Mouse (Mus musculus) brain, embryonic 14.5 days (tissue): Measurements from ENCODE around the gene Elmo1.

Source experiments
- CTCF ChIP-seq: fragments of 200-500 bp; IDR thresholded peaks from 2 replicates; pipeline ENCODE4 v1.5.1; 2012; ENCODE audit warnings: inconsistent platforms, mild to moderate bottlenecking, moderate library complexity, borderline replicate concordance; ENCODE audit not compliant: insufficient read depth, insufficient read length; ENCODE audit errors: extremely low read depth
- POLR2A ChIP-seq: fragments of 200-500 bp; IDR thresholded peaks from 2 replicates; pipeline ENCODE4 v1.6.1; 2012; ENCODE audit warnings: mild to moderate bottlenecking, inconsistent platforms, borderline replicate concordance; ENCODE audit not compliant: poor library complexity, insufficient read depth, insufficient read length, severe bottlenecking; ENCODE audit errors: extremely low read depth

DNA sequence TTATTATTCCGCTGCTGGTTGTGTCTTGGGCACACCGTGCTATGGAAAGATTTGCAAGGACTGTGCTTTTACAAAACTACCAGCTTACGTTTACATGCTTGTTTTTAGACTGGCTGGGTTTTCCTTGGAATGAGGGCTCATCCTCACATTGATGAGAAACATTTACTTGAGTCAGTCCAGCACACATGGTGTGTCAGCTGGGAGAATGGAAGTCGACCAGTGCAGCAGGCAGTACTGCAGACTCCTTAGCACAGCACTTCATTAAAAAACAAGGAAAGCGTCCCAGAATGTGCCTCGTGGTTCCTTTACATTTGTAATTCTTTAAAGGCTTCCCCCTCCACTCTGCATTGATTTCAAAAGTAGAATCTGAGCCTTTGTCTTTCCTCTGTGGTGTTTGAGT lies 179.8 kb downstream of the Elmo1 start:
- TF ChIP-seq CTCF (no peak), POLR2A (no peak)
